Mouse (Mus musculus): ENCODE measurements around the gene Baiap2l1. TPM values are rescaled to one million over a fixed set of nuclear protein-coding genes. Genes with fewer than 3 reads are reported as not detected.

The Baiap2l1 gene
- polyA plus RNA-seq, 1 experiment from 2014 or later: 14.3 TPM

- Histone ChIP-seq H3K9me3 (ENCODE audit: control insufficient read depth, low read depth, low read length) (no peaks in the 10 kb centered on the region), H3K4me3 (ENCODE audit: low read depth, low read length) (no peak overlapping the region), H3K36me3 (ENCODE audit: control insufficient read depth, insufficient read depth, low read length) (peaks cover 31% of the 10 kb centered on the region), H3K27me3 (ENCODE audit: control insufficient read depth, insufficient read depth, low read length) (no peaks in the 10 kb centered on the region), H3K4me1 (ENCODE audit: control insufficient read depth, insufficient read depth, low read length) (0 out of 2 replicates have a peak, but pooled peaks cover 4% of the 10 kb centered on the region), H3K4me2 (replicated peaks; ENCODE audit: low read depth, low read length) (no peak overlapping the region), H3K27ac (ENCODE audit: low read length) (no peak overlapping the region), H3K9ac (replicated peaks; ENCODE audit: low read depth, low read length) (no peak overlapping the region)
- WGBS: 72% methylated on average over 8 of the region's 8 CpGs
- no peak for ATAC-seq (ENCODE audit: insufficient number of reproducible peaks, insufficient read depth, low FRiP score, low read depth)
These were observed 90.2 kb downstream of the Baiap2l1 start for GRCm38 (mm10) chr5:144267535-144268241.

- ATAC-seq (ENCODE audit: insufficient number of reproducible peaks, insufficient read depth, low FRiP score, low read depth): no peak
- no peak overlapping the region for H3K9ac ChIP-seq (replicated peaks; ENCODE audit: low read depth, low read length)
- no peak overlapping the region for H3K27ac ChIP-seq (ENCODE audit: low read length)
- H3K9me3 ChIP-seq (ENCODE audit: control insufficient read depth, low read depth, low read length): no peaks in the 10 kb centered on the region
- no peak overlapping the region for H3K4me2 ChIP-seq (replicated peaks; ENCODE audit: low read depth, low read length)
- H3K4me3 ChIP-seq (ENCODE audit: low read depth, low read length): no peak overlapping the region
- no peaks in the 10 kb centered on the region for H3K27me3 ChIP-seq (ENCODE audit: control insufficient read depth, insufficient read depth, low read length)
- 80% methylated on average over 13 of the region's 13 CpGs for WGBS
- peaks cover 15% of the 10 kb centered on the region for H3K4me1 ChIP-seq (ENCODE audit: control insufficient read depth, insufficient read depth, low read length)
- H3K36me3 ChIP-seq (ENCODE audit: control insufficient read depth, insufficient read depth, low read length): peaks cover 47% of the 10 kb centered on the region
These were observed 94.4 kb downstream of the Baiap2l1 start for GRCm38 (mm10) chr5:144263496-144263895.

- WGBS: 78% methylated on average over 9 of the region's 9 CpGs
- Histone ChIP-seq H3K4me2 (replicated peaks; ENCODE audit: low read depth, low read length) (no peak overlapping the region), H3K36me3 (ENCODE audit: control insufficient read depth, insufficient read depth, low read length) (peaks cover 45% of the 10 kb centered on the region), H3K27ac (ENCODE audit: low read length) (no peak overlapping the region), H3K4me1 (ENCODE audit: control insufficient read depth, insufficient read depth, low read length) (peaks cover 19% of the 10 kb centered on the region), H3K9ac (replicated peaks; ENCODE audit: low read depth, low read length) (no peak overlapping the region), H3K9me3 (ENCODE audit: control insufficient read depth, low read depth, low read length) (no peaks in the 10 kb centered on the region), H3K27me3 (ENCODE audit: control insufficient read depth, insufficient read depth, low read length) (no peaks in the 10 kb centered on the region), H3K4me3 (ENCODE audit: low read depth, low read length) (no peak overlapping the region)
- ATAC-seq (ENCODE audit: insufficient number of reproducible peaks, insufficient read depth, low FRiP score, low read depth): no peak
These were observed 94.8 kb downstream of the Baiap2l1 start for GRCm38 (mm10) chr5:144263082-144263481.

- 72% methylated on average over 5 of the region's 5 CpGs for WGBS
- Histone ChIP-seq H3K27ac (ENCODE audit: low read length) (no peak overlapping the region), H3K4me3 (ENCODE audit: low read depth, low read length) (no peak overlapping the region), H3K36me3 (ENCODE audit: control insufficient read depth, insufficient read depth, low read length) (peaks cover 37% of the 10 kb centered on the region), H3K4me1 (ENCODE audit: control insufficient read depth, insufficient read depth, low read length) (peaks cover 31% of the 10 kb centered on the region), H3K9ac (replicated peaks; ENCODE audit: low read depth, low read length) (no peak overlapping the region), H3K9me3 (ENCODE audit: control insufficient read depth, low read depth, low read length) (no peaks in the 10 kb centered on the region), H3K4me2 (replicated peaks; ENCODE audit: low read depth, low read length) (no peak overlapping the region), H3K27me3 (ENCODE audit: control insufficient read depth, insufficient read depth, low read length) (no peaks in the 10 kb centered on the region)
- ATAC-seq (ENCODE audit: insufficient number of reproducible peaks, insufficient read depth, low FRiP score, low read depth): no peak
These were observed 96.1 kb downstream of the Baiap2l1 start for GRCm38 (mm10) chr5:144261829-144262228.

GRCm38 (mm10) chr5:144261309-144261708, 96.6 kb downstream of the Baiap2l1 start:
- H3K4me2 ChIP-seq (replicated peaks; ENCODE audit: low read depth, low read length): no peak overlapping the region
- H3K4me1 ChIP-seq (ENCODE audit: control insufficient read depth, insufficient read depth, low read length): peaks cover 34% of the 10 kb centered on the region
- H3K4me3 ChIP-seq (ENCODE audit: low read depth, low read length): no peak overlapping the region
- H3K9ac ChIP-seq (replicated peaks; ENCODE audit: low read depth, low read length): no peak overlapping the region
- H3K27me3 ChIP-seq (ENCODE audit: control insufficient read depth, insufficient read depth, low read length): no peaks in the 10 kb centered on the region
- WGBS: 70% methylated on average over 9 of the region's 9 CpGs
- no peaks in the 10 kb centered on the region for H3K9me3 ChIP-seq (ENCODE audit: control insufficient read depth, low read depth, low read length)
- no peak overlapping the region for H3K27ac ChIP-seq (ENCODE audit: low read length)
- no peak for ATAC-seq (ENCODE audit: insufficient number of reproducible peaks, insufficient read depth, low FRiP score, low read depth)
- peaks cover 32% of the 10 kb centered on the region for H3K36me3 ChIP-seq (ENCODE audit: control insufficient read depth, insufficient read depth, low read length)

- WGBS: 74% methylated on average over 8 of the region's 8 CpGs
- Histone ChIP-seq H3K27me3 (ENCODE audit: control insufficient read depth, insufficient read depth, low read length) (no peaks in the 10 kb centered on the region), H3K27ac (ENCODE audit: low read length) (no peak overlapping the region), H3K9ac (replicated peaks; ENCODE audit: low read depth, low read length) (no peak overlapping the region), H3K4me3 (ENCODE audit: low read depth, low read length) (no peak overlapping the region), H3K4me1 (ENCODE audit: control insufficient read depth, insufficient read depth, low read length) (peaks cover 35% of the 10 kb centered on the region), H3K4me2 (replicated peaks; ENCODE audit: low read depth, low read length) (no peak overlapping the region), H3K9me3 (ENCODE audit: control insufficient read depth, low read depth, low read length) (no peaks in the 10 kb centered on the region), H3K36me3 (ENCODE audit: control insufficient read depth, insufficient read depth, low read length) (peaks cover 30% of the 10 kb centered on the region)
- ATAC-seq (ENCODE audit: insufficient number of reproducible peaks, insufficient read depth, low FRiP score, low read depth): no peak
These were observed 97.4 kb downstream of the Baiap2l1 start for GRCm38 (mm10) chr5:144260464-144260863.

GRCm38 (mm10) chr5:144259228-144259627, 98.7 kb downstream of the Baiap2l1 start:
- Histone ChIP-seq H3K4me3 (ENCODE audit: low read depth, low read length) (no peak overlapping the region), H3K27me3 (ENCODE audit: control insufficient read depth, insufficient read depth, low read length) (no peaks in the 10 kb centered on the region), H3K4me1 (ENCODE audit: control insufficient read depth, insufficient read depth, low read length) (peaks cover 39% of the 10 kb centered on the region), H3K4me2 (replicated peaks; ENCODE audit: low read depth, low read length) (no peak overlapping the region), H3K36me3 (ENCODE audit: control insufficient read depth, insufficient read depth, low read length) (peaks cover 20% of the 10 kb centered on the region; the same call in 1 of the 2 replicates), H3K27ac (ENCODE audit: low read length) (no peak overlapping the region), H3K9ac (replicated peaks; ENCODE audit: low read depth, low read length) (no peak overlapping the region), H3K9me3 (ENCODE audit: control insufficient read depth, low read depth, low read length) (no peaks in the 10 kb centered on the region)
- WGBS: 59% methylated on average over 6 of the region's 6 CpGs
- no peak for ATAC-seq (ENCODE audit: insufficient number of reproducible peaks, insufficient read depth, low FRiP score, low read depth)

GRCm38 (mm10) chr5:144258687-144259086, 99.2 kb downstream of the Baiap2l1 start:
- Histone ChIP-seq H3K27me3 (ENCODE audit: control insufficient read depth, insufficient read depth, low read length) (no peaks in the 10 kb centered on the region), H3K4me1 (ENCODE audit: control insufficient read depth, insufficient read depth, low read length) (peaks cover 40% of the 10 kb centered on the region), H3K9me3 (ENCODE audit: control insufficient read depth, low read depth, low read length) (no peaks in the 10 kb centered on the region), H3K9ac (replicated peaks; ENCODE audit: low read depth, low read length) (no peak overlapping the region), H3K27ac (ENCODE audit: low read length) (no peak overlapping the region; the same call in 1 of the 2 replicates), H3K4me2 (replicated peaks; ENCODE audit: low read depth, low read length) (peak overlapping the region; percentile 84), H3K36me3 (ENCODE audit: control insufficient read depth, insufficient read depth, low read length) (peaks cover 19% of the 10 kb centered on the region; the same call in 1 of the 2 replicates), H3K4me3 (ENCODE audit: low read depth, low read length) (peak overlapping the region; percentile 17; the same call in 1 of the 2 replicates)
- 12% methylated on average over 2 of the region's 2 CpGs for WGBS
- no peak for ATAC-seq (ENCODE audit: insufficient number of reproducible peaks, insufficient read depth, low FRiP score, low read depth)

Measured in stomach, embryonic 14.5 days (tissue).